Mouse (Mus musculus): ENCODE results near the gene Mast4.

The Mast4 gene

DNA sequence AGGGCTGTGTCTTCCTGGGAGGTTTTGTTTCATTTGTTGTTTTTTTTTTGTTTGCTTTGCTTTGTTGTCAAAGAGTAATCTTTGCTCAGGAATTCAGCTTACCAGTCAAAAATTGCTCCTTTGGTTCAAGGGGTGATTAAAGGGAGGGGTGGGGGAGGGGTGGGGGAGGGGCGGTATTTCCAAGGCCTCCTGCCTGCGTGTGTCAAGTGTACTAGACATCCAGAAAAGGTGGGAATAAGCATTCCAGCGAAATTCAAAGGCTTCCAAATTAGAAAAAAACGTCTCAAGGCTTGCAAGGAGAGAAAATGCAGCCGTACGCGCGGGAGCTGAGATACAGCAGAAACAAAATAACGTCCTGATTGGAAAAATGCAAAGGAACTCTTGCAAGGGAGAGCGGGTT is 636.0 kb downstream of the Mast4 start:
- DNase-seq (ENCODE audit: low read depth, low spot score): no peak

DNA sequence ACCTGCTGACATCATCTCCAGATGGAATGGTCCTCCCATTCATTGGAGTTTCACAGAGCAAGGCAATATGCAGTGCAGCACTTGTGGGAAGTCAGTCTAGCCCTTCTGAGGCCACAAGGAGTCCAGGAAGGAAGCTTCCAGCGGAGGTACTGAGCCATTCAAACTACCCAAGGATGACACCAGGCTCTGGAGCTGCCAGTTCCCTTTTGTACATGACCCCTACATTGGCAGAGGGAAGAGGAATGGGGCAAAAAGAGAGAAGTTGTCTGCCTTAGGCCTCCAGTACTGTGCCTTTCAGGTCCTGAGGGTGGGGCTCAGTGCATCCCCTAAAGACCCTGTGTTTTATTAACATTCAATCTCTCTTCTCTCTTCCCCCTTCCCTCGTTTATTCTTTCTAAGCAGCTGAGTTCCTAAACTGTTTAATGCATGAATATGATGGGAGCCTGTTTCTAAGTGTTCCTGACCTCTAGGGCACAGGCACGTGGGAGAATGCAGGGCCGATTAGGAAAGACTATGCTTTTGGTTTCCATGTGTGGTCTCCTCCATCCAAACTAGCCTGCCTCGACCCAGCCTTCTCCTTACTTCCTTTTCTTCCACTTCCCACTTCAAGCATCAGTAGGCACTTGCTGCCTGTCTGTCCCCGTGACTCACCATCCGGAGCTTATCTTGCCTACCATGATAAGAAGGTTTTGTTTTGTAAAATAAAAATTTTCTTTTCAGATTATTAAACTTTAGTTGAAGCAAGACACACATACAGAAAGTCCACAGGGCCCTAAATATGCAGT is 639.0 kb downstream of the Mast4 start:
- no peak for DNase-seq (ENCODE audit: low read depth, low spot score)

DNA sequence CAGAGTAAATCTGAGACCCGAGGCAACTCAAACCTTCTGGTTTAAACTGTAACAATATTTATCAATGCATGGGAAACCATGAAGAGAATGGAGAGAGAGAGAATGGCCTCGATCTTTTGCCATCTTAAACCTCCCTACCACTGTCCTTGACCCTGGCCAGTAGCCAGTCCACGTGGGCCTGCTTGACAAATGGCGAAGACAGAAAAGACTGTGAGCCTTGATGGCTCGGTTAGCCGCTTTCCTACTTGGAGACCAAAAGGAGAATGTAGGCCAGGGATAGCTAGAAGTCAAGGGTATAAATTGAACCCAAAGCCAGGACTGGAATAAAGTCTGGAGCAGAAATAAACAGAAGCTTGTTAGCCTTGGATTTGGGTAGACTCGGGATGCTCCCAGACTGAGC is 640.1 kb downstream of the Mast4 start:
- no peak for DNase-seq (ENCODE audit: low read depth, low spot score)

DNA sequence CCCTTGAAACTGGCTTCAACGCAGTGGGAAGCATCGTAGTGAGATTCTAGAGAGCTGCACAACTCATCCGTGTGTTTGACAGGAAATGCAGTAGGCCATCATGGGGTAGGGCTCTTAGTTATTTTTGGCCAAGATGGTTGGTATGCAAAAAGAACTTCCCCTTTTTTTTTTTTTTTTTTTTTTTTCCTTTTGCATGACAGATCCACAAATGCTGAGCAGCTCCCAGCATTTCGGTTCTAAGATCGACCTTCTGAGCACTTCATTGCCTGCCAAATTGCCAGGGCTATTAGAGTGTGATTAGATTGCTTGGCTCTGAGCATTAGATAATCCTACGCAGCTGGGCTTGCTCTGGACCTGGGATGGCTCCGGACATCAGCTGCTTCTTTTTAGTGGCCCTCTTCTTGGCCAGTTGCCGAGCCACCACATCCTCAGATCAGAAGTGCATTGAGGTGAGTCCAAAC is 640.9 kb downstream of the Mast4 start, which contains the start of gene Cd180:
Gene Cd180 (plus strand): TSS at position 218 of the 461 bp plus-strand sequence.
- DNase-seq (ENCODE audit: low read depth, low spot score): no peak

DNA sequence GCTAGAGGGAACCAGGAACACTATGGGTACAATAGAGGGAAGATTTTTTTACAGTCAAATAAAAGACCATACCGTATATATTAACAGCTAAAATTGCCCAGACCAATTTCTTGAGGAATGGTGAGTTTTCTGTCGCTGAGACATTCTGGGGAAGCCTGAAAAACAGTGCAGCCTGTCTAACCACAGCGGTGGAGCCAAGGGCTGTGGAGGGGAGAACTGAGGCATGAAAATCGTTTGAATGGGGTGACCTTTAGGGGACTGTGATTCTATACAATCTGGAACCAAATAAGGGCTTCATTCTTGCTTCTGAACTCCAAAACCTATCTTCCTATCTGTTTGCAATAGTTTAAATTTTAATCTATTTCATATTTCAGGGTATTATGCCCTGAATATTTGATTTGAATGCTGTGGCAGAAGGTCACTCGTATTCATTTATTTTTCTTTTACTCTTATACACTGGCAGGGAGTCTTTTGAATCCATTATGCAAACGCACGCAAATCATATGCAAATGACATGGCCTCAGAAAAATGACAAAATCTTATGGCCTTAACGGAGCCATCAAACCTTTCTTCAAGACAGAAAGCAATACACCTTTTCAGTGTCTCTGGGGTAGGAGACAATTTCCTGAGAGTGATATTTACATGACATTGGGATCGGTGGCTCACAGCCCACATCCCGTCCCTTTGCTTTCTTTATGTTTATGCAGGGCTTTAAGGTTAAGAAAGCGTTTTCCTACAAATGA is 642.7 kb downstream of the Mast4 start:
- DNase-seq (ENCODE audit: low read depth, low spot score): no peak

DNA sequence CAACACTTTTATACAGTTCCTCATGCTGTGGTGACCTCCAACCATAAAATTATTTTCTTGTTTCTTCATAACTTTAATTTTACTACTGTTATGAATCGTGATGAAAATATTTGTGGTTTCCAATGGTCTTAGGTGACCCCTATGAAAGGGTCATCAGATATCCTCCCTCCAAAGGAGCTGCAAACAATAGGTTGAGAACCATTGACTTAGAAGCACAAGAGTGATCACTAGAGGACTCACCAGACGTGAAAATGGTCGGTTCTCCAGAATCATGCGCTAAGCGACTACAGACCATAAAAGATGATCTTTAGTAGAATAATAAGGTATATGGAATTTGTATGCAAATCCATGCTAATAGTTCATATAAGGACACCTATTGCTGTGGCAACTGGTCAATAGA is 644.1 kb downstream of the Mast4 start:
- DNase-seq (ENCODE audit: low read depth, low spot score): no peak

DNA sequence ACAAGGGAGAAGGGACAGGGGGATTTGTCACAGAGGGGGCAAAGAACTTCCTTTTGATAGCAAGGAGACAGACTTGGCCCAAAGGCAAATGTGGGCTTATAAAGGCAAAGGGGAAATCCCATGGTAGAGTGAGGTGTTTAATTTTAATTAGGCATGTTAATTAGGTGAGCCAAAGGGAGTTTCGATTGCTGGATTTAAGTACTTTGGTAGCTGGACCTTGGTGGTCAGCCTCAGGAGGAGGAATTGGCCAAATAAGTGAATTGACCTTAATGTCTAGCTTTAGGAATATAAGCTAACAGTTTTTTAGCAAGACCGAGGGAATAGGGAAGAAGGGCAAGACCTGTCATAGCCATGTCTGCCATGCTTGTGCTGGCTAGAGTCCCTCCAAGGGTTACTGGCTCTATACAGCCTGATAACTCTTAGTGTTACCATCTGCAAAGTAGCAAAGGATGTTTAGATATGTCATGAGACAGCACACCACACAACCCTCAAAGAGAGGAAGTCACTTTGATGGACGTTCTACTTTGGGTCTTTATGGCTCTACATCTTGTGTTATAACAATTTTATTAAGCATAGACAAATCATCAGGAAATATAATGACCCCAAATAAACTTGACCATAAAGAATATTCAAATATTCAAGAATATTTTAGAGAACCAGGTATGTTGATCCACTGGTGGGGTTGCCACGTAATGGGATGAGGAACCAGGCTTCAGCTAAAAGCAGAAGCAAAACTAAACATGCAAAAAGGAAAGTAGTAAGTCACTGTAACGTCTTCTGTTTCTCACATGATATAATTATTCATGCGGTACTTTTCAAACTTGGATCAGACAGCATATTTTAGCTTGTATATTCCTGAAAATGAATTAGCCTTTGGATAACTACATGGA is 644.9 kb downstream of the Mast4 start:
- no peak for DNase-seq (ENCODE audit: low read depth, low spot score)

DNA sequence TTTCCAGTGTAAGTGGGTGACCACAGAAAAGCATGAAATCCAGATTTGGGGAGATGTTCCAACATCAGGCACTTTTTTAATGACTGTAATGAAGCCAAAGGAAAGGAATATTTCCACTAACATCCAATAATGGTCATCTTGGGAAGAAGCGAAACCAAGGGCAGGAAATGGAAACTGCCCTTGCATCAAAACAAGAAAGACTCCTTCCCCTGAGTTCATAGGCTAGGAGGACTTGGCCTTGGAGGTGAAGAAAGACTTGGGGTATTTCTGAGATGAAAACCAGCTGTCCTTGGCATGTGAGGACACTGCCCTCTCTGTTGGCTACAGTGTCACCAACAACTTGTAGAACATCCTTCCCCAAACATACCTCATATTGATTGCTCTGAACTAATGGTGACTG is 646.2 kb downstream of the Mast4 start:
- no peak for DNase-seq (ENCODE audit: low read depth, low spot score)

DNA sequence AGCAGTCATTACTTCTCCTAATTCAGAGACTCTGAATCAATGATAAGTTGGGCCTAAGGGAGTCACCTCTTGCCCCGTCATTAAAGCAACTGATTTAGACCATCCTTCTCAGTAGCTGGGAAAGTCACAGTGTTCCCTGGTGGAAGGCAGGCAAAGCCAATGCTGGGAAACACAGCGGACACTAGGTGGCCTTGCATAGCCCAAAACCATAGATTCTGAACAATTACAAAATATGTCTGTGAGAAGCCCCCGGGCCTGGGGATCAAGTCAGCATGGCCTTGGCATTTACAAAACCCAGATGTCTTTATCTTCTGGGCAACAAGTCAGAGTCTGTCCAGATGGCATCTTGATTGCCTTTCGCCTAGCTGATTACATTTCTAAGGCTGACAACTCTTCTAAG is 649.4 kb downstream of the Mast4 start:
- no peak for DNase-seq (ENCODE audit: low read depth, low spot score)
